Mouse (Mus musculus) heart, postnatal 0 days (tissue): ENCODE results near the gene Elane. TPM values are rescaled to one million over a fixed set of nuclear protein-coding genes. Genes with fewer than 3 reads are reported as not detected.

Experiments
- ATAC-seq: fragments of 200-750 bp; cut with Nextera tagmentation; 2 replicates; pipeline ENCODE4 v1.8.0; 2017; ENCODE audit warnings: low read depth, moderate number of reproducible peaks, moderate library complexity; ENCODE audit not compliant: insufficient read depth
- DNase-seq: peaks from one replicate; pipeline ENCODE4 v3.0.0-alpha.2; 2016; ENCODE audit warnings: low spot score
- H3K27ac ChIP-seq: fragments of 300-500 bp; sonication (generic); 2 replicates; pipeline ENCODE4 v1.5.1; 2014; ENCODE audit warnings: low read depth, mild to moderate bottlenecking
- H3K27me3 ChIP-seq: fragments of 300-500 bp; sonication (generic); 2 replicates; pipeline ENCODE4 v1.6.1; 2014; ENCODE audit warnings: low read length, mixed read lengths; ENCODE audit not compliant: control insufficient read depth, insufficient read depth
- H3K36me3 ChIP-seq: fragments of 300-500 bp; sonication (generic); replicated peaks from 2 replicates; pipeline ENCODE4 v1.6.1; 2014; ENCODE audit warnings: low read length, mixed read lengths; ENCODE audit not compliant: control insufficient read depth, insufficient read depth
- H3K4me1 ChIP-seq: fragments of 300-500 bp; sonication (generic); 2 replicates; pipeline ENCODE4 v1.6.1; 2014; ENCODE audit warnings: antibody characterized with exemption; ENCODE audit not compliant: control insufficient read depth, insufficient read depth
- H3K4me2 ChIP-seq: fragments of 300-500 bp; sonication (generic); 2 replicates; pipeline ENCODE4 v1.6.1; 2014; ENCODE audit warnings: low read depth, mild to moderate bottlenecking, low read length, moderate library complexity
- H3K4me3 ChIP-seq: fragments of 300-500 bp; sonication (generic); 2 replicates; pipeline ENCODE4 v1.5.1; 2014; ENCODE audit warnings: low read depth, low read length
- H3K9ac ChIP-seq: fragments of 300-500 bp; sonication (generic); replicated peaks from 2 replicates; pipeline ENCODE4 v1.6.1; 2014; ENCODE audit warnings: low read depth, low read length, mixed read lengths
- H3K9me3 ChIP-seq: fragments of 300-500 bp; sonication (generic); replicated peaks from 2 replicates; pipeline ENCODE4 v1.6.1; 2016; ENCODE audit warnings: low read length; ENCODE audit not compliant: control insufficient read depth
- CTCF ChIP-seq: IDR thresholded peaks from 2 replicates; pipeline ENCODE4 v1.5.1; 2016; ENCODE audit warnings: antibody characterized with exemption, control low read depth, low read depth
- EP300 ChIP-seq: IDR thresholded peaks from 2 replicates; pipeline ENCODE4 v1.6.1; 2016; ENCODE audit warnings: antibody characterized with exemption, low read depth
- WGBS: fragments of 180-500 bp; shearing (Covaris S2); extraction: QIAGEN DNeasy Blood & Tissue Kit; methylation state at CpG from one replicate; pipeline ENCODE4 v1.1.7; 2014; 5-methylcytosine and 5-hydroxymethylcytosine counted together
- polyA plus RNA-seq: library from polyadenylated mRNA; unstranded; fragments of >200 nt; fragmentation: Nextera tagmentation; extraction: Ambion mirVana; gene quantifications from 2 replicates; pipeline ENCODE4 v1.2.1, GENCODE M21; 2015
- total RNA-seq: library from RNA; depleted of rRNA; stranded (reverse); fragments of >200 nt; gene quantifications from 2 replicates; pipeline ENCODE4 v1.2.3, GENCODE M21; 2014; ENCODE audit warnings: low replicate concordance

Gene Elane
- total and polyA plus RNA-seq, 2 experiments from 2014 or later = not detected

GRCm38 (mm10) chr10:79874290-79874862, 11.7 kb upstream of the Elane start, which contains the start of the genes Prtn3 and Plppr3:
TSS of gene Prtn3 (plus strand) at chr10:79874476.
TSS of gene Plppr3 (minus strand) at chr10:79874634.
- Histone ChIP-seq H3K27me3 (peaks cover 7% of the 10 kb centered on the region; the same call in 1 of the 2 replicates), H3K4me1 (no peaks in the 10 kb centered on the region), H3K27ac (no peak within 1 kb of the TSS), H3K9me3 (no peaks in the 10 kb centered on the region), H3K36me3 (no peaks in the 10 kb centered on the region), H3K4me3 (peak within 1 kb of the TSS; percentile 59), H3K9ac (peak within 1 kb of the TSS; percentile 52), H3K4me2 (peak within 1 kb of the TSS; percentile 93)
- ATAC-seq (peak; percentile 47), DNase-seq (no peak)
- WGBS = 2% methylated on average over 42 of the region's 57 CpGs
- TF ChIP-seq CTCF (no peak), EP300 (no peak)

- 59% methylated on average over 1 of the region's 1 CpGs for WGBS
- no peak overlapping the region for H3K27ac ChIP-seq
- H3K4me3 ChIP-seq = no peak overlapping the region
- ATAC-seq (no peak), DNase-seq (no peak)
- no peaks in the 10 kb centered on the region for H3K36me3 ChIP-seq
- H3K4me1 ChIP-seq = 0 out of 2 replicates have a peak, but pooled peaks cover 5% of the 10 kb centered on the region
- no peaks in the 10 kb centered on the region for H3K9me3 ChIP-seq
- H3K27me3 ChIP-seq = peaks cover 7% of the 10 kb centered on the region; the same call in 1 of the 2 replicates
- no peak for TF ChIP-seq EP300
- no peak for TF ChIP-seq CTCF
- H3K9ac ChIP-seq = no peak overlapping the region
- H3K4me2 ChIP-seq = no peak overlapping the region
Observed at GRCm38 (mm10) chr10:79877174-79877573, 8.9 kb upstream of the Elane start.

GRCm38 (mm10) chr10:79877757-79878156, 8.3 kb upstream of the Elane start:
- ATAC-seq = no peak
- no peak overlapping the region for H3K9ac ChIP-seq
- H3K27me3 ChIP-seq = peaks cover 9% of the 10 kb centered on the region; the same call in 1 of the 2 replicates
- no peaks in the 10 kb centered on the region for H3K36me3 ChIP-seq
- no peak overlapping the region for H3K4me3 ChIP-seq
- 51% methylated on average over 12 of the region's 12 CpGs for WGBS
- no peak overlapping the region; the same call in 1 of the 2 replicates for H3K4me2 ChIP-seq
- DNase-seq = no peak
- 0 out of 2 replicates have a peak, but pooled peaks cover 8% of the 10 kb centered on the region for H3K4me1 ChIP-seq
- no peaks in the 10 kb centered on the region for H3K9me3 ChIP-seq
- TF ChIP-seq EP300 (no peak), CTCF (no peak)
- H3K27ac ChIP-seq = no peak overlapping the region

- WGBS = 30% methylated on average over 3 of the region's 3 CpGs
Observed at GRCm38 (mm10) chr10:79879527-79879926, 6.5 kb upstream of the Elane start.

GRCm38 (mm10) chr10:79880721-79881120, 5.3 kb upstream of the Elane start:
- WGBS = 30% methylated on average over 9 of the region's 9 CpGs
- H3K4me3 ChIP-seq = no peak overlapping the region

More at GRCm38 (mm10) chr10:79879527-79879926, 6.5 kb upstream of the Elane start:
- Histone ChIP-seq H3K9me3 (no peaks in the 10 kb centered on the region), H3K4me1 (0 out of 2 replicates have a peak, but pooled peaks cover 11% of the 10 kb centered on the region), H3K27ac (no peak overlapping the region), H3K9ac (no peak overlapping the region), H3K27me3 (peaks cover 10% of the 10 kb centered on the region; the same call in 1 of the 2 replicates), H3K4me3 (no peak overlapping the region), H3K36me3 (no peaks in the 10 kb centered on the region), H3K4me2 (no peak overlapping the region)
- DNase-seq (no peak), ATAC-seq (no peak)
- no peak for TF ChIP-seq CTCF
- TF ChIP-seq EP300 = no peak

More at GRCm38 (mm10) chr10:79880721-79881120, 5.3 kb upstream of the Elane start:
- Histone ChIP-seq H3K9me3 (no peaks in the 10 kb centered on the region), H3K4me1 (0 out of 2 replicates have a peak, but pooled peaks cover 11% of the 10 kb centered on the region), H3K27me3 (peaks cover 7% of the 10 kb centered on the region; the same call in 1 of the 2 replicates), H3K9ac (no peak overlapping the region), H3K27ac (no peak overlapping the region), H3K36me3 (no peaks in the 10 kb centered on the region), H3K4me2 (no peak overlapping the region)
- DNase-seq (no peak), ATAC-seq (no peak)
- no peak for TF ChIP-seq EP300
- TF ChIP-seq CTCF = no peak
